Mouse (Mus musculus) stomach, embryonic 16.5 days (tissue): ENCODE measurements around the gene Brwd1. TPM values are rescaled to one million over a fixed set of nuclear protein-coding genes. Genes with fewer than 3 reads are reported as not detected.

ENCODE experiments used
- ATAC-seq: fragments of 200-750 bp; cut with Nextera tagmentation; 2 replicates; pipeline ENCODE4 v1.8.0; 2017; ENCODE audit warnings: moderate number of reproducible peaks, moderate TSS enrichment; ENCODE audit not compliant: insufficient read depth, low FRiP score
- H3K27ac ChIP-seq: fragments of 300-500 bp; sonication (generic); 2 replicates; pipeline ENCODE4 v1.5.1; 2014; ENCODE audit warnings: low read length
- H3K27me3 ChIP-seq: fragments of 300-500 bp; sonication (generic); 2 replicates; pipeline ENCODE4 v1.6.1; 2014; ENCODE audit warnings: low read length, control low read depth, mixed read lengths; ENCODE audit not compliant: control insufficient read depth, insufficient read depth
- H3K36me3 ChIP-seq: fragments of 300-500 bp; sonication (generic); 2 replicates; pipeline ENCODE4 v1.6.1; 2014; ENCODE audit warnings: low read length; ENCODE audit not compliant: control insufficient read depth, insufficient read depth
- H3K4me1 ChIP-seq: fragments of 300-500 bp; sonication (generic); 2 replicates; pipeline ENCODE4 v1.6.1; 2014; ENCODE audit warnings: low read length, control low read depth, mixed read lengths; ENCODE audit not compliant: control insufficient read depth, insufficient read depth
- H3K4me2 ChIP-seq: fragments of 300-500 bp; sonication (generic); 2 replicates; pipeline ENCODE4 v1.6.1; 2014; ENCODE audit warnings: low read depth, low read length, mixed read lengths
- H3K4me3 ChIP-seq: fragments of 300-500 bp; sonication (generic); replicated peaks from 2 replicates; pipeline ENCODE4 v1.5.1; 2014; ENCODE audit warnings: mild to moderate bottlenecking, low read length
- H3K9ac ChIP-seq: fragments of 300-500 bp; sonication (generic); 2 replicates; pipeline ENCODE4 v1.6.1; 2014; ENCODE audit warnings: low read length
- H3K9me3 ChIP-seq: fragments of 300-500 bp; sonication (generic); replicated peaks from 2 replicates; pipeline ENCODE4 v1.6.1; 2016; ENCODE audit warnings: low read length, control low read depth; ENCODE audit not compliant: control insufficient read depth
- WGBS: fragments of 180-500 bp; shearing (Covaris S2); extraction: QIAGEN DNeasy Blood & Tissue Kit; methylation state at CpG from one replicate; pipeline ENCODE4 v1.1.7; 2014; 5-methylcytosine and 5-hydroxymethylcytosine counted together
- microRNA-seq: library from miRNA; unstranded; fragments of <30 nt; microRNA quantifications from one replicate; pipeline ENCODE4, GENCODE M21; 2016
- polyA plus RNA-seq: library from polyadenylated mRNA; unstranded; fragments of >200 nt; fragmentation: Nextera tagmentation; extraction: Ambion mirVana; gene quantifications from 2 replicates; pipeline ENCODE4 v1.2.1, GENCODE M21; 2015

Brwd1 gene
- polyA plus RNA-seq, 1 experiment from 2014 or later, result 70.0 TPM

DNA sequence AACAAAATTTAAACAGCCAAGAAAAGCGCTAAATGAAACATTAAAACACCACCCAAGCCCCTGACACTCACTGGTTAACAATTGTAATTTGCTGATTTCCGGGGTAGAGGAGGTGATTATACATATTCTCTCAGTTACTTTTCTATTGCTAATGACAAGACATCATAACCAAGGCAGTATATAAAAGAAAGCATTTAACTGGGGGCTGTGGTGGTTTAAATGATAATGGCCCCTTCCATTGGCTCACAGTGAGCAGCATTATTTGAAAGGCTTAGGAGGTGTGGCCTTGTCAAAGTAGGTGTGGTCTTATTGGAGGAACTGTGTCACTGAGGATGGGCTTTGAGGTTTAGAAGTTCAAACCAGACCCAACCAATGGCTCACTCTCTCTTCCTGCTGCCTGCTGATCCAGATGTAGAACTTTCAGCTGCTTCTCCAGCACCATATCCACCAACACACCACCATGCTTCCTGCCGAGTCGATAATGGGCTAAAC lies 129.1 kb downstream of the Brwd1 start:
- Histone ChIP-seq H3K4me3 (no peak overlapping the region), H3K9me3 (no peaks in the 10 kb centered on the region), H3K4me2 (no peak overlapping the region), H3K27ac (no peak overlapping the region), H3K27me3 (no peaks in the 10 kb centered on the region), H3K4me1 (no peaks in the 10 kb centered on the region), H3K9ac (no peak overlapping the region), H3K36me3 (no peaks in the 10 kb centered on the region)
- ATAC-seq, result no peak
- 94% methylated on average over 4 of the region's 4 CpGs for WGBS

DNA sequence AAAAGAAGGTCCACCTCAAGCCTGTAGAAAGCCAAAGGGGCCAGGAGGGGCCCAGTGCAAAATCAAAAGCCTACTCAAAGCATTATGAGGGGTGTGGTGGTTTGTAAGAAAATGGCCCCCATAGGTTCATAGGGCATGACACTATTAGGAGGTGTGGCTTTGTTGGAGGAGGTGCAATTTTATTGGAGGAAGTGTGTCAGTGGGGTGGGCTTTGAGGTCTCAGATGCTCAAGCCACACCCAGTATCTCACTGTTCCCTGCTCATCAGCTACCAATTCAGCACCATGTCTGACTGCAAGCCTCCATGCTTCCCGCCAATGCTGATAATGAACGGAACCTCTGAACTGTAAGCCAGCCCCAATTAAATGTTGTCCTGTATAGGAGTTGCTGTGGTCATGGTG lies 130.9 kb downstream of the Brwd1 start:
- Histone ChIP-seq H3K36me3 (no peaks in the 10 kb centered on the region), H3K27ac (no peak overlapping the region), H3K4me3 (no peak overlapping the region), H3K9me3 (no peaks in the 10 kb centered on the region), H3K9ac (no peak overlapping the region), H3K27me3 (0 out of 2 replicates have a peak, but pooled peaks cover 2% of the 10 kb centered on the region), H3K4me1 (no peaks in the 10 kb centered on the region), H3K4me2 (no peak overlapping the region)
- ATAC-seq, result no peak
- 95% methylated on average over 2 of the region's 2 CpGs for WGBS

DNA sequence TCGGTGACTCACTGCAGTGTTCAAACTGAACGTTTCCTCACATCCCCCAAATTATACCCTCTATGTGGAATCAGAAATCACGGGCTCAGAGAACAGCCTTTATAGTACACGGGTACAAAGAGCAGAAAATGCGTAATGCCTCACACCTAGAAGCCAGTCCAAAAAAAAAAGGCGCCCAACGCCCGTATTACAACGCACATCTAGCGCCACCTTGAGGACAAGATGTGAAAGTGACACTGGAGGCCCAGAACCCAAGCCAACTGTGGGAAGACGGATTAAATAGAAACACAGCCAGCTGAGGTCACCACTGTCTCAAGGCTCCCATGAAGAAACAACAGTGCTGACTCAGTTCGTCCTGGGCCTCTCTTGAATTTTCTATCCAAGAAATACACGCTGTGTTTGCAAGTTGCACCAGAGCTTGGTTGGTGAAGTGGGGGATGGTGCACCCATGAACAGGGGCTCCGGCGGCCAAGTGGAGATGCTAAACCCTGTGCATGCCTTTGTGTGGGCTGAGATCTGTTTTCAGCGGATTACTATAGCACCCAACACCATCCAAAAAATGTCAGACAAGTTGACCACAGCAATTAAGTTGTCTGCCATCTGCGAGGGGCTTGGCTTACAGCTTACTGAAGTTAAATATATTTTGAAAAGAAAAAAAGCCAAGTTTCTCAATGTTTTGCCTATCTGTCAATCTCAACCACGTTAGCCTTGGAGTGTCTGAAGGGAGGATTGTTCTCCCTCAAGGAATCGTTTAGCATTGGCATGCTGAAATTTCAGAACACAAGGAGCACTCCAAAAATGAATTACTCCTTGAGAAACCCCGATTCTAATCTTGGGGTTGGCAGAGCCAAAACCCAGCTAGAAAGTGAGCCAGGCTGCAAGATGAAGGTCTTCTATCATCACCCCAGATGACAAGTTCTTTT lies 136.7 kb downstream of the Brwd1 start:
- Histone ChIP-seq H3K9ac (peak overlapping the region; percentile 16; the same call in 1 of the 2 replicates), H3K36me3 (no peaks in the 10 kb centered on the region), H3K27ac (peak overlapping the region; percentile 41; the same call in 1 of the 2 replicates), H3K27me3 (0 out of 2 replicates have a peak, but pooled peaks cover 2% of the 10 kb centered on the region), H3K4me2 (peak overlapping the region; percentile 27; the same call in 1 of the 2 replicates), H3K4me1 (peaks cover 4% of the 10 kb centered on the region), H3K4me3 (no peak overlapping the region), H3K9me3 (no peaks in the 10 kb centered on the region)
- 22% methylated on average over 20 of the region's 20 CpGs for WGBS
- ATAC-seq, result peak; percentile 73

DNA sequence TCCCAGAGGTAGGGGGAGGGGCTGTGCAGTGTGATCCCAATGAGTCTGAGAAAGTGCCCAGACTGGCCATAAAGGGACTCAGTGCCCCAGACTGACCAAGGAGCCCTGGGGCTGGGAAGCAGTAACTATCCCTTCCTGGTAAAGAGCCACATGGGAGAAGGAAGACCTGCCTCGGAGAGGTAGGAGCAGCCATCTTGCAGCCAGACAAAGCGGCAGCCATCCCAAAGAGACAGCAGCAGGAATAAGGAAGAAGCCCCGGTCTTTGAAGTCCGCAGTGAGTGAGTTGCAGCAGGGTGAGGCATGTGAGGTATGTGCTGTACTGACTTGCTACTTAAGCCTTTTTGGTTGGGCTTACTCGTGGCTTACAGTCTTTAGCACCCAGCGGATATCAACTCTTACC lies 139.1 kb downstream of the Brwd1 start:
- H3K4me1 ChIP-seq, result peaks cover 4% of the 10 kb centered on the region
- H3K36me3 ChIP-seq, result no peaks in the 10 kb centered on the region
- 0 out of 2 replicates have a peak, but pooled peaks cover 2% of the 10 kb centered on the region for H3K27me3 ChIP-seq
- no peak overlapping the region for H3K9ac ChIP-seq
- 85% methylated on average over 6 of the region's 6 CpGs for WGBS
- H3K27ac ChIP-seq, result no peak overlapping the region
- no peak overlapping the region for H3K4me3 ChIP-seq
- H3K9me3 ChIP-seq, result no peaks in the 10 kb centered on the region
- ATAC-seq, result no peak
- no peak overlapping the region for H3K4me2 ChIP-seq

Small RNA genes within 50 kb of the gene (microRNA-seq; reads per million reads assigned to microRNA genes)
- gene Gm27833, result not detected

Other genes with a start within 250 kb of the Brwd1 start
- 55.2 and 64.4 TPM in 2 replicates for gene Psmg1, start 91.6 kb downstream of the Brwd1 start, polyA plus RNA-seq
- 480 and 562 TPM in 2 replicates for gene Hmgn1, start 45.2 kb upstream of the Brwd1 start, polyA plus RNA-seq
- gene Wrb, start 62.9 kb upstream of the Brwd1 start, polyA plus RNA-seq, result 55.4 and 63.1 TPM in 2 replicates
- 0.66 and 0.90 TPM in 2 replicates for gene Lca5l, start 109.7 kb upstream of the Brwd1 start, polyA plus RNA-seq
- gene Sh3bgr, start 117.9 kb upstream of the Brwd1 start, polyA plus RNA-seq, result 50.3 and 60.9 TPM in 2 replicates
- gene B3galt5, start 153.3 kb upstream of the Brwd1 start, polyA plus RNA-seq, result 0.49 and 0.61 TPM in 2 replicates